Mouse (Mus musculus) urinary bladder, adult 2 months (tissue): ENCODE results near the gene Dbf4. TPM values are rescaled to one million over a fixed set of nuclear protein-coding genes. Genes with fewer than 3 reads are reported as not detected.

Experiments
- DNase-seq: peaks from one replicate; pipeline ENCODE4 v3.0.0; 2022; ENCODE audit warnings: low spot score
- polyA plus RNA-seq: library from polyadenylated mRNA; depleted of rRNA; stranded (reverse); fragments of >200 nt; gene quantifications from 2 replicates; pipeline ENCODE4 v1.2.3, GENCODE M21; 2012; rRNA removed

The Dbf4 gene
- polyA plus RNA-seq, 1 experiment = 4.9 TPM

DNA sequence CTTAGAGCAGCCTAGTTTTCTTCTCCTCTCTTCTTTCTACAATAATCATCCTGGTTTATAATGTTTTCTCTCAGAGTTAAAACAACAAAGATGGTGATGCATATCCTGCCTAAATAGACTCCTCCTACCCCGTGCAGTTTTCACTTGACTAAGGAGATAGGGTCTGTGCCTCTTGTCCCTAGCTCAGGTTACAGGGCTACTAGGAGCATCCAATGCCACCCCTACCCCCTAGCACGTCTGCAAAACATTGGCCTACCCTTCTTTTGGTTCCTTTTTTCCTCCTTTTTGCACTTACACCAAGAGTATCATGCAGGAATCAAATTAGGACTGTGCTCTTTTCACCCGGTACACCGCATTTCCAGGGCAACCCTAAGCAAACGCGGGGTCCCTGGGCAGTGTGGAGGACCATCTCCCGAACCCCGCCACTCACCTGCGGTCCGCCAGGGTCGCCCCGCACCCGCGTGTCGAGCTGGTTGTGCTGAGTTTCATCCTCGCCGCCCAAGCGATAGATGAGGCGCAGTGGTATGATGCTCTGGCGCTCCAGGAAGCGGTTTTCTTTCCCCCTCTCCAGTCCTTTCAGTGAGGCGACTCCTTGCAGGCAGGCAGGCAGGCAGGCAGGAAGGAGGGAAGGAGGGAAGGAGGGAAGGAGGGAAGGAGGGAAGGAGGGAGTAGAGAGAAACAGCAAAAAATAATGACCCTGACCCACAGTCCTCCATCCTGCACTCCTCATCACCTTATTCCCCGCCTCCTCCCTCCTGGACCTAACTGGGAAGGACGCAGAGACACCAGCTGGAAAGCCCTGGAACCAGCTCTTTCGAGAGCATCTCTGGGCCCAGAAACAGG lies 55.5 kb downstream of the Dbf4 start:
- no peak for DNase-seq

- DNase-seq = no peak
Observed at GRCm38 (mm10) chr5:8362361-8362760, 60.2 kb downstream of the Dbf4 start.

GRCm38 (mm10) chr5:8357677-8358076 lies 64.8 kb downstream of the Dbf4 start:
- DNase-seq = no peak

- no peak for DNase-seq
Observed at GRCm38 (mm10) chr5:8356885-8357651, 65.4 kb downstream of the Dbf4 start.

DNA sequence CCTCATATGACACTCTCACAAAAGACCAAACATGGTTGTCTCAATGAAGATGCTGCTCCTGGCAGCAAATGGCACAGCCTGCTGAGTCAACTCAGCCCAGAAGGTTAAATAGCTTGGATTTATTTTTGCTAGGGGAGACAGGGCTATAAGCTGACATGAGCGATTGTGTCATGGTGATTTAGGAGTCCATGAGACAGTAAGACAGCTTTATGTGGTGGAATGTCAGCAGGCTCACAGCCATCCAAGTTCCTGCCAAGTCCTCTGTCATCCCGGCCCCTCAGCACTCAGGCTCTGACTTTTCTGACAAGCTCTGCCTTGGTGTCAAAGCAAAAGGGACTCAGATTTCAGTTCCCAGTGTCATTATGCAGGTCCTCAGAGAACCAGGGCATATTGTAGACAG lies 66.2 kb downstream of the Dbf4 start:
- no peak for DNase-seq

DNA sequence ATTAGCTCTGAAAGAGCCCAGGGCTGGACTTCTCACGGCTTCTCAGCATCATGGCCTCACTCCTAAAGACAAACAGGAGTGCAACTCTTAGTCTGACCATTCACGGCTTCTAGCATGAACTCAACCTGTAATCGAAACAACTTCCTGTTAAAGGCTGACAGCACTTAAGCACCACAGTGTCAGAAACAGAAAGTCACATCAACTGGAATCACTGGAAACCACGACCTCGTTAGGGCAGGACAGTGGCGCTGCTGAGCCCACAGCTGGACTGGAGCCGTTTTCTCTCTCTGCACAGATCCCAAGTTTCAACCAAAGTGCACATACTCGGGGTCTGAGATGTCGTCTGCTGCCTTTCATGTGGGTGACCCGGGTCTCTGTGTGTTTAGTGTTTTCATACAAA lies 73.0 kb downstream of the Dbf4 start:
- no peak for DNase-seq

Other genes starting within 250 kb of the Dbf4 start
- gene Adam22, start 54.6 kb downstream of the Dbf4 start, polyA plus RNA-seq = 7.6 and 8.6 TPM in 2 replicates
- gene Slc25a40, start 134 bp upstream of the Dbf4 start, polyA plus RNA-seq = 9.7 and 11.2 TPM in 2 replicates
- gene Rundc3b, start 200.2 kb upstream of the Dbf4 start, polyA plus RNA-seq = 0.21 and 0.29 TPM in 2 replicates
- 9.7 and 14.4 TPM in 2 replicates for gene Abcb1a, start 237.4 kb upstream of the Dbf4 start, polyA plus RNA-seq